Mouse (Mus musculus) olfactory bulb, adult 2 months (tissue): ENCODE measurements around the gene 4933427D14Rik.

Experiments
- CTCF ChIP-seq: fragments of 200-500 bp; IDR thresholded peaks from 2 replicates; pipeline ENCODE4 v1.5.1; 2012; ENCODE audit warnings: low read depth, mild to moderate bottlenecking, low read length, moderate library complexity; ENCODE audit not compliant: insufficient read depth
- POLR2A ChIP-seq: fragments of 200-500 bp; IDR thresholded peaks from 2 replicates; pipeline ENCODE4 v1.6.1; 2012; ENCODE audit warnings: mild to moderate bottlenecking, low read depth, low read length, moderate library complexity; ENCODE audit not compliant: insufficient read depth

- no peak for TF ChIP-seq CTCF
- TF ChIP-seq POLR2A, result no peak
Observed at GRCm38 (mm10) chr11:72226020-72226791, 18.9 kb upstream of the 4933427D14Rik start.
